In genomic region chr13:15543888-15544640, GRCm38 (mm10) we compare ENCODE assay signal across 11 mouse cellular contexts.
DNase-seq lines count a peak whose midpoint lies in the region; ATAC-seq lines count a peak whose summit lies in the region.
"Had no signal": no experiment of that assay in that cellular context is flagged by ENCODE, and none has a peak within 500 bp of the region (broad histone marks: within the 10 kb centered on the region; RNA-seq: fewer than 3 reads in every experiment).

No protein-coding gene starts in this region.

- 66% methylated on average over 7 of the region's 7 CpGs for WGBS in heart, embryonic 12.5 days
- 14% methylated on average over 7 of the region's 7 CpGs for WGBS in hindbrain, embryonic 12.5 days
- 12% methylated on average over 7 of the region's 7 CpGs for WGBS in midbrain, embryonic 11.5 days

- H3K27ac ChIP-seq in heart, embryonic 12.5 days (ENCODE audit: poor library complexity, severe bottlenecking): no peak overlapping the region
- peak overlapping the region; percentile 52; the same call in 1 of the 2 replicates for H3K27ac ChIP-seq in hindbrain, embryonic 12.5 days
- H3K27ac ChIP-seq in midbrain, embryonic 11.5 days (ENCODE audit: low read depth, low read length): peak overlapping the region; percentile 80
- H3K27ac ChIP-seq: heart, embryonic 13.5 days had no signal

- no peak overlapping the region for H3K4me3 ChIP-seq in heart, embryonic 12.5 days
- H3K4me3 ChIP-seq in hindbrain, embryonic 12.5 days: no peak overlapping the region
- H3K4me3 ChIP-seq in midbrain, embryonic 11.5 days (ENCODE audit: low read depth, low read length): no peak overlapping the region
- H3K4me3 ChIP-seq: heart, embryonic 13.5 days; megakaryocyte, embryonic 14.5 days had no signal

- peaks cover 18% of the 10 kb centered on the region for H3K4me1 ChIP-seq in heart, embryonic 12.5 days (replicated peaks)
- H3K4me1 ChIP-seq in hindbrain, embryonic 12.5 days: peaks cover 59% of the 10 kb centered on the region
- peaks cover 57% of the 10 kb centered on the region for H3K4me1 ChIP-seq in midbrain, embryonic 11.5 days (ENCODE audit: control insufficient read depth, insufficient read depth, low read length)
- H3K4me1 ChIP-seq: megakaryocyte, embryonic 14.5 days had no signal

- H3K9me3 ChIP-seq in heart, embryonic 12.5 days (replicated peaks): no peaks in the 10 kb centered on the region
- no peaks in the 10 kb centered on the region for H3K9me3 ChIP-seq in hindbrain, embryonic 12.5 days (replicated peaks)
- H3K9me3 ChIP-seq in midbrain, embryonic 11.5 days (ENCODE audit: control insufficient read depth, low read length): no peaks in the 10 kb centered on the region
- H3K9me3 ChIP-seq: heart, embryonic 13.5 days; megakaryocyte, embryonic 14.5 days had no signal

- H3K27me3 ChIP-seq in heart, embryonic 12.5 days (replicated peaks): no peaks in the 10 kb centered on the region
- no peaks in the 10 kb centered on the region for H3K27me3 ChIP-seq in hindbrain, embryonic 12.5 days
- no peaks in the 10 kb centered on the region; the same call in 1 of the 2 replicates for H3K27me3 ChIP-seq in midbrain, embryonic 11.5 days (ENCODE audit: control insufficient read depth, insufficient read depth, low read length)
- H3K27me3 ChIP-seq: heart, embryonic 13.5 days had no signal

- intact Hi-C loops in heart, postnatal 25 days (cut with DNase I): no loop called here
- intact Hi-C loops in left cerebral cortex, postnatal 4 days (cut with DNase I): no loop called here

- peaks cover 3% of the 10 kb centered on the region; the same call in 1 of the 2 replicates for H3K36me3 ChIP-seq in heart, embryonic 12.5 days
- H3K36me3 ChIP-seq in hindbrain, embryonic 12.5 days: no peaks in the 10 kb centered on the region
- H3K36me3 ChIP-seq in midbrain, embryonic 11.5 days (ENCODE audit: control insufficient read depth, insufficient read depth, low read length): no peaks in the 10 kb centered on the region

- no peak overlapping the region for H3K9ac ChIP-seq in heart, embryonic 12.5 days
- no peak overlapping the region for H3K9ac ChIP-seq in hindbrain, embryonic 12.5 days
- H3K9ac ChIP-seq in midbrain, embryonic 11.5 days (ENCODE audit: low read length): no peak overlapping the region
- H3K9ac ChIP-seq: heart, embryonic 13.5 days had no signal

- no peak for ATAC-seq in heart, embryonic 12.5 days (ENCODE audit: insufficient number of reproducible peaks, low FRiP score)
- peak; percentile 81 for ATAC-seq in hindbrain, embryonic 12.5 days (ENCODE audit: low FRiP score)
- ATAC-seq in midbrain, embryonic 11.5 days (ENCODE audit: low FRiP score): peak; percentile 84

- DNase-seq in heart, adult 11 months: peak; percentile 39
- peak; percentile 74 for DNase-seq in embryo, embryonic 11 days
- DNase-seq in midbrain, embryonic 11.5 days (ENCODE audit: low spot score, missing footprints): peak; percentile 94
- DNase-seq in heart, postnatal 25 days (ENCODE audit: low spot score): no peak
- DNase-seq in left cerebral cortex, postnatal 4 days: no peak
- DNase-seq in spleen, postnatal 36 days (ENCODE audit: low spot score in 2 of 2): no peak
- DNase-seq: cerebellum, adult 9-11 months had no signal

- H3K4me2 ChIP-seq in heart, embryonic 12.5 days: no peak overlapping the region
- H3K4me2 ChIP-seq in hindbrain, embryonic 12.5 days (replicated peaks): 0 out of 2 replicates have a peak overlapping the region, but pooled peaks have one; percentile 13
- peak overlapping the region; percentile 21; the same call in 1 of the 2 replicates for H3K4me2 ChIP-seq in midbrain, embryonic 11.5 days
- H3K4me2 ChIP-seq: heart, embryonic 13.5 days had no signal

Comparison
In these comparisons a context has a peak if more than half of its experiments do, and no peak if none do; other contexts are left out.
1. DNase-seq: peak in heart, adult 11 months (single experiment), embryo, embryonic 11 days (single experiment) and midbrain, embryonic 11.5 days (single experiment); none in heart, postnatal 25 days (single experiment), left cerebral cortex, postnatal 4 days (single experiment) and spleen, postnatal 36 days (0 of 2).